Mouse (Mus musculus): ENCODE data around the gene Srgap2. TPM values are rescaled to one million over a fixed set of nuclear protein-coding genes. Genes with fewer than 3 reads are reported as not detected.

Srgap2 gene
- polyA plus RNA-seq, 1 experiment from 2014 or later = 19.5 TPM

DNA sequence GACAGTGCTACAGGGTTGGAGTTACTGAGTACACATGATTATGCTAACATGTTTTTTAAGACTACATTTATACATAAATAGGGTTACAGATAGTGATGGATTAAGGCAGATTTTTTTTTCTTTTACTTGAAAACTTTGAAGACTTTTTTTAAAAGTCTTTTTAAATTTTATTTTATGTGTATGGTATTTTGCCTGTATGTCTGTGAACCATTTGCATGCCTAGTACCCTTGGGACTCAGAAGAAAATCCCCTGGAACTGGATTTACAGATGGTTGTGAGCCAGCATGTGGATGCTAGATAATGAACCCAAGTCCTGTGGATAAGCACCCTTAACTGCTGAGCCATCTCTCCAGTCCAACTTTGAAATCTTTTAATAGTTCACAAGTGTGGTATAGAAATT lies 26.3 kb upstream of the Srgap2 start:
- ATAC-seq (ENCODE audit: insufficient number of reproducible peaks, low FRiP score, low TSS enrichment, low read depth) (no peak), DNase-seq (ENCODE audit: low spot score) (no peak)
- H3K4me3 ChIP-seq (ENCODE audit: low read depth, low read length) = no peak overlapping the region
- no peaks in the 10 kb centered on the region for H3K36me3 ChIP-seq (ENCODE audit: control insufficient read depth, insufficient read depth, low read length)
- no peak overlapping the region for H3K4me2 ChIP-seq (ENCODE audit: low read depth, severe bottlenecking)
- H3K9ac ChIP-seq (ENCODE audit: low read length) = no peak overlapping the region
- no peaks in the 10 kb centered on the region for H3K27me3 ChIP-seq (ENCODE audit: control insufficient read depth, insufficient read depth, low read length)
- no peak overlapping the region for H3K27ac ChIP-seq (replicated peaks; ENCODE audit: low read depth, low read length)
- H3K4me1 ChIP-seq (ENCODE audit: control insufficient read depth, insufficient read depth, low read length) = no peaks in the 10 kb centered on the region
- no peaks in the 10 kb centered on the region for H3K9me3 ChIP-seq (ENCODE audit: control insufficient read depth, low read length)

DNA sequence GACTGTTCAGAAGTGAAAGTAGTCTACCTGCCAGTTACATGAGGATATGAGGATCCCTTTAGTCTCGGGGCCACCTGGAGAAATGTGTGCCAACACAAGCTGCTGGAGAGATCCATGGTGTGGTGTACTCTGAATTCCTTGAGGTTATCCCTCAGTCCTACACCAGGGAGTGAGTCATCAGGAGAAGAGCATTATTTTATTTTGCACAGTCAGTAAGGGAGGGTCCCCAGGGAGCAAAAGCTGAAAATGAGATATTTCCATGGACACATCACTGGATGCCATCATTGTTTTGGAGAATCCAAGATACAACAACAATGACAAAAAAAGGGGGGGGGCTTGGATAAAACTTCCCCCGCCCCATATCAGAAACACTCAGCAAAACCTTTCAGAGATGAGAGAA lies 24.8 kb upstream of the Srgap2 start:
- DNase-seq (ENCODE audit: low spot score) (no peak), ATAC-seq (ENCODE audit: insufficient number of reproducible peaks, low FRiP score, low TSS enrichment, low read depth) (no peak)
- no peak overlapping the region for H3K4me3 ChIP-seq (ENCODE audit: low read depth, low read length)
- no peak overlapping the region for H3K4me2 ChIP-seq (ENCODE audit: low read depth, severe bottlenecking)
- no peaks in the 10 kb centered on the region for H3K27me3 ChIP-seq (ENCODE audit: control insufficient read depth, insufficient read depth, low read length)
- H3K4me1 ChIP-seq (ENCODE audit: control insufficient read depth, insufficient read depth, low read length) = no peaks in the 10 kb centered on the region
- 93% methylated on average over 2 of the region's 2 CpGs for WGBS
- H3K36me3 ChIP-seq (ENCODE audit: control insufficient read depth, insufficient read depth, low read length) = no peaks in the 10 kb centered on the region
- no peak overlapping the region for H3K27ac ChIP-seq (replicated peaks; ENCODE audit: low read depth, low read length)
- H3K9me3 ChIP-seq (ENCODE audit: control insufficient read depth, low read length) = no peaks in the 10 kb centered on the region
- H3K9ac ChIP-seq (ENCODE audit: low read length) = no peak overlapping the region

DNA sequence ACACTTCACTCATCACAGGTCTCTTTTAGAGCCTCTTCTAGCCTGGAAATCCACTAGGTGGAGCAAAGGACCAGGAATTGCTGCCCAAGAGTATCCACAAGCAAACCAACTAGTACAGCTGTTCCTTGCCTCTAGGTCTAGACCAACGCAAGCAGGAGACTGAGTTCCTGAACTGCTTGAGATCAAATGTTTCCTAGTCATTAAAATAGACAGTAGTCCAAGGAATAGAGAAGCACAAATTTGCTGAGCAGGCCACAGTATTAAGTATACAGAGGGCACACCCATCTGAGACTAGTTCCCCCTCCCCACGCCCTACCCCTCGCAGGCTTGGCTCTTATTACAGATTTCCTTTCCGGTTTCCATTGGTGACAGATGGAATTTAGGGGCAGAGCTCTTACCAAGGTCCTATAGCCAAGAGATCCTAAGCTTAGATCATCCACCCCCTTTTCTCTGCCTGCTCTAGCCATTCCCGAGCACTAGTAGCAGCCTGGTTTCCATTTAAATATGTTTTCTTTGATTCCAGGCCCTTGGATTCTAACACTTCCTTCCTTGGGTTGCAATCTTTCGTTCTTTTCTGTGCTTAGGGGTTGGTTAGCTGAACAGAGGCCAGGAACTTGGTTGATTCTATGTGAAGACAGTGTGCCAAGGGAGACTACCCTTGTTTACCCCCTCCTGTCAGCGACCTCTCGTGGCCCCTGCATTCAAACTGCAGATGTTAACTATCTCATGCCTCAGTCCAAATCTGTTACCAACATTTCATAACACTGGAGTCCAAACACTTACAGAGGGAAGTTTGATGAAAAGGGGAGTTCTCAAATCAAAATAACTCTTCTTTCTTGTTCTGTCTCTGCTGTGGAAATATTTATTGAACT lies 21.6 kb upstream of the Srgap2 start:
- no peak overlapping the region for H3K4me3 ChIP-seq (ENCODE audit: low read depth, low read length)
- no peaks in the 10 kb centered on the region for H3K36me3 ChIP-seq (ENCODE audit: control insufficient read depth, insufficient read depth, low read length)
- no peaks in the 10 kb centered on the region for H3K9me3 ChIP-seq (ENCODE audit: control insufficient read depth, low read length)
- H3K27me3 ChIP-seq (ENCODE audit: control insufficient read depth, insufficient read depth, low read length) = no peaks in the 10 kb centered on the region
- H3K4me1 ChIP-seq (ENCODE audit: control insufficient read depth, insufficient read depth, low read length) = no peaks in the 10 kb centered on the region
- no peak overlapping the region for H3K27ac ChIP-seq (replicated peaks; ENCODE audit: low read depth, low read length)
- H3K9ac ChIP-seq (ENCODE audit: low read length) = no peak overlapping the region
- no peak overlapping the region for H3K4me2 ChIP-seq (ENCODE audit: low read depth, severe bottlenecking)
- DNase-seq (ENCODE audit: low spot score) (peak; percentile 29), ATAC-seq (ENCODE audit: insufficient number of reproducible peaks, low FRiP score, low TSS enrichment, low read depth) (peak; percentile 35; the same call in 1 of the 2 replicates)
- 45% methylated on average over 8 of the region's 8 CpGs for WGBS

DNA sequence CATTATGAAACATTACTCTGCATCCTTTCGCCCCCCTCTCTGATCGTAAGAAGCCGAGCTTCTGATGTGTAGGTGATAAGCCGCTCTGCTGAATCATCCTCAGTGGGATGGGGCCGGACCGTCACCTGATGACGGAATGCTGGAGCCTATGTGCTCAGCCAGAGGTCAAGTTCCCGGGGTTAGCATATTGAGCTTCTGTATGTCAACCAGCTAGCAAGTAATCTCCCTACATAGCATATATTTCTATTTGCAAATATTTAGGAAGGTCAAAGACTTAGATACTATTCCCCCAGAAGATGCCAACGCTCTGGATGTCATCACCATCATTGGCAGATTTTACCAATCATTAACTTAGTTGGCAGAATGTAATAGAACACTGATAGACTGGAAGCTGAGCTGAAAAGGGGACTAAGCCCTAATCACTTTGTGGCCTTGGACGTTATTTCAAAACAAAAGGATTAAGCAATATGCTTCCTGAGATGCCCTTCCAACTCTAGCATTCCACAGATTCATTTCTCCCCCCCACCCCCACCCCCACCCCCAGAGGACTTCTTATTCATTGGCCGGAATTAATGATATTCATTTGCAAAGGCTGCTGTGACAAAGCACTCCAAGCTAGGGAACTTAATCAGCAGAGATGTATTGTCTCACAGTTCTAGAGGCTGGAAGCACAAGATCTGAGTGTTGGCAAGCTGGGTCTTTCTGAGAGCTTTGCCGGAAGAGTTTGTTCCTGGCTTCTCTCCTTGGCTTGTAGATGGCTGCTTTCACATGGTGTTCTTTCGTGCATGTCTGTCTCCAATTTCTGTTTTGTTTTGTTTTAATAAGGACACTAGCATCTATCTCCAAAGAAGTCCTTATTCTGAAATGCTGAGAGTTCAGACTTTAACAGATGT lies 19.9 kb upstream of the Srgap2 start:
- H3K36me3 ChIP-seq (ENCODE audit: control insufficient read depth, insufficient read depth, low read length) = no peaks in the 10 kb centered on the region
- H3K27me3 ChIP-seq (ENCODE audit: control insufficient read depth, insufficient read depth, low read length) = no peaks in the 10 kb centered on the region
- H3K4me3 ChIP-seq (ENCODE audit: low read depth, low read length) = no peak overlapping the region
- H3K27ac ChIP-seq (replicated peaks; ENCODE audit: low read depth, low read length) = no peak overlapping the region
- ATAC-seq (ENCODE audit: insufficient number of reproducible peaks, low FRiP score, low TSS enrichment, low read depth) = no peak
- no peaks in the 10 kb centered on the region for H3K4me1 ChIP-seq (ENCODE audit: control insufficient read depth, insufficient read depth, low read length)
- no peak overlapping the region for H3K4me2 ChIP-seq (ENCODE audit: low read depth, severe bottlenecking)
- H3K9ac ChIP-seq (ENCODE audit: low read length) = no peak overlapping the region
- H3K9me3 ChIP-seq (ENCODE audit: control insufficient read depth, low read length) = no peaks in the 10 kb centered on the region
- WGBS = 79% methylated on average over 13 of the region's 13 CpGs
- no peak for DNase-seq (ENCODE audit: low spot score)

DNA sequence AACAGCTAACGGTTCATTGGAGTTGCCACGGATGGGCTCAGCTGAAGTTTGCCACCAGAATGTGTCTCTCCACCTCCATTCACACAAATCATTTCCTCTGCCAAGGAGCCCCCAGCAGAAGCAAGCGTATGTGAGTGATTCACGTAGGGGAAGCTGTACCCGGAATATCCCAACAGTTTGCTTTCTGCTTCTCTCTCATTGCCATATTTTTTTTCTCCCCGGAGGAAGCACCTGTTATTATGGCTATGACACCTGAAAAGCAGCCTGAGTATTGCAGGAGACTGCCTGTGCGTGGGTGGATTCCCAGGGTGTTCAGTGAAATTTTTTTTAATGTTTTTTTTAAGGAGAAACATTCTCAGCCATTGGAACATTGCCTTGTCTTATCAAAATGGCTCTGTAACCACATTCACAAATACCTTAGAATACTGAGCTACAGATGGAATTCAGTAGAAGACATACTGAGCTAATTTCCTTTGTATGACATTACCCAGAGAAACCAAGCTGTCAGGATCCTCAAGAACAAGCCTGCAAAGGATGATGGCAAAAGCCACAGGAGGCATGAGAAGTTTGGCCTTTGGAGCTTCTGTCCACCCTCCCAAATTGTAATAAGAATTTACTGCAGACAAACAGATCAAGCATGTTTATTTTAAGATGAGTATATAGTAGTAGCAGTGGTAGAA lies 16.9 kb upstream of the Srgap2 start:
- no peak for ATAC-seq (ENCODE audit: insufficient number of reproducible peaks, low FRiP score, low TSS enrichment, low read depth)
- 86% methylated on average over 7 of the region's 7 CpGs for WGBS
- no peak overlapping the region for H3K9ac ChIP-seq (ENCODE audit: low read length)

DNA sequence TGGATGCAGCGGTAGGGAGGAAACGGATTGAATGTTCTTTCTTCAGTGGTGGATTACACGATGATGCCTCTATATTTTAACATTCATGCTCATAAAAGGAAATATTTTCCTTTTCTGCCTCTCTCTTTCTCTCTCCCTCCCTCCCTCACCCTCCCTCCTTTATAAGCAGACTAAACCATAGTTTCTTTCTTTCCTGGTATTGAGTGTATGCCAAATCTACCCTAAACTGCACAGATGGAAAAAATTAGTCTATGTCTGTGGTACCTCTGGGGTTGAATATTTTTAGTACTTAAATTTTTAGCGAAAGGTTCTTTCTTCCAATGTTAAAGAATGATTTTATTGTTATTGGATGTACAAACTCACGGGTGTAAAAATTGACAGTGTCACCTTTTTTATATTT lies 14.8 kb upstream of the Srgap2 start:
- DNase-seq (ENCODE audit: low spot score) = no peak
- 88% methylated on average over 5 of the region's 5 CpGs for WGBS
- ATAC-seq (ENCODE audit: insufficient number of reproducible peaks, low FRiP score, low TSS enrichment, low read depth) = no peak
- no peak overlapping the region for H3K4me3 ChIP-seq (ENCODE audit: low read depth, low read length)
- H3K27ac ChIP-seq (replicated peaks; ENCODE audit: low read depth, low read length) = no peak overlapping the region
- no peaks in the 10 kb centered on the region for H3K27me3 ChIP-seq (ENCODE audit: control insufficient read depth, insufficient read depth, low read length)
- H3K36me3 ChIP-seq (ENCODE audit: control insufficient read depth, insufficient read depth, low read length) = peaks cover 4% of the 10 kb centered on the region; the same call in 1 of the 2 replicates
- no peaks in the 10 kb centered on the region for H3K4me1 ChIP-seq (ENCODE audit: control insufficient read depth, insufficient read depth, low read length)
- H3K9me3 ChIP-seq (ENCODE audit: control insufficient read depth, low read length) = no peaks in the 10 kb centered on the region
- H3K4me2 ChIP-seq (ENCODE audit: low read depth, severe bottlenecking) = no peak overlapping the region
- no peak overlapping the region for H3K9ac ChIP-seq (ENCODE audit: low read length)

More for the DNA sequence above, 16.9 kb upstream of the Srgap2 start:
- Histone ChIP-seq H3K4me1 (ENCODE audit: control insufficient read depth, insufficient read depth, low read length) (no peaks in the 10 kb centered on the region), H3K4me2 (ENCODE audit: low read depth, severe bottlenecking) (no peak overlapping the region), H3K36me3 (ENCODE audit: control insufficient read depth, insufficient read depth, low read length) (peaks cover 4% of the 10 kb centered on the region; the same call in 1 of the 2 replicates), H3K27me3 (ENCODE audit: control insufficient read depth, insufficient read depth, low read length) (no peaks in the 10 kb centered on the region), H3K4me3 (ENCODE audit: low read depth, low read length) (no peak overlapping the region), H3K9me3 (ENCODE audit: control insufficient read depth, low read length) (no peaks in the 10 kb centered on the region), H3K27ac (replicated peaks; ENCODE audit: low read depth, low read length) (no peak overlapping the region)
- DNase-seq (ENCODE audit: low spot score) = no peak

DNA sequence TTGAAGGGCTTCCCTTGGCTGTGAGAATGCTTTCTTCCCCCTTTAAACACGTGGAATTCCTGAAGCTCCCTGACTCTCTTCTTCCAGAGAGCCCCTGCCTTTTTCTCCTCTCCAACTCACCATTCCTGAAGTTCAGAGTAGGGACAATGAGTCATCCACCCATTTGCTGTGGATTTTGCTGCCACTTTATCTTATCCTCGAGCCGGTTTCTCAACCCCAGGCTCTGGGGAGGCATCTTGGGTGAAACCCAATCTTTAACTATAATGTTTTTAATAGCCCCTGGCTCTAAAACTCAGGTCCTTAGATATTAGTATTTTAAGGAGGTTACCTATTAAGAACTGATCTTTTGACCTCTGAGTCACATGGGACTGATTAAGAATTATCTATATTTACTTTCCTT lies 14.3 kb upstream of the Srgap2 start:
- ATAC-seq (ENCODE audit: insufficient number of reproducible peaks, low FRiP score, low TSS enrichment, low read depth) (no peak), DNase-seq (ENCODE audit: low spot score) (no peak)
- WGBS = 66% methylated on average over 3 of the region's 3 CpGs

DNA sequence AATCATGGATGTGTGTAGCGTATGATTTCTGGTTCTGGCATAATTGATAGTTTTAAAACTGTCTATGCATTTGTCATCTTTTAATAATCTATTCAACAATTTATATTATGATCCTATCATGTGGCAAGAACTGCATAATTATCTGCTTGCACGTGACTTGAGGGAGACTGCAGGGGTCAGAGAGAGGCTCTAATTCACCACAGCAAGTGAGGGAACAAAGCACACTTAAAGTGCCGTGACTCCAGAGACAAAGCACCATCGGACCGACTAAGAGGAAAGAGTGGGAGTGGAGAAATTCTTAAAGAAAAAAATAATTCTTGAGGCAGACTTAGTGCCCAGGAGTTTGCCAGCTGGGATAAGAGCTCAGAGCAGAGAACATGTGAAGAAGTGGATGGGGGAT lies 13.6 kb upstream of the Srgap2 start:
- Histone ChIP-seq H3K36me3 (ENCODE audit: control insufficient read depth, insufficient read depth, low read length) (peaks cover 4% of the 10 kb centered on the region; the same call in 1 of the 2 replicates), H3K4me3 (ENCODE audit: low read depth, low read length) (no peak overlapping the region), H3K9me3 (ENCODE audit: control insufficient read depth, low read length) (no peaks in the 10 kb centered on the region), H3K4me2 (ENCODE audit: low read depth, severe bottlenecking) (no peak overlapping the region), H3K27me3 (ENCODE audit: control insufficient read depth, insufficient read depth, low read length) (no peaks in the 10 kb centered on the region), H3K27ac (replicated peaks; ENCODE audit: low read depth, low read length) (no peak overlapping the region), H3K4me1 (ENCODE audit: control insufficient read depth, insufficient read depth, low read length) (no peaks in the 10 kb centered on the region), H3K9ac (ENCODE audit: low read length) (no peak overlapping the region)
- ATAC-seq (ENCODE audit: insufficient number of reproducible peaks, low FRiP score, low TSS enrichment, low read depth) (no peak), DNase-seq (ENCODE audit: low spot score) (no peak)
- 81% methylated on average over 5 of the region's 5 CpGs for WGBS

More for the DNA sequence above, 14.3 kb upstream of the Srgap2 start:
- Histone ChIP-seq H3K27me3 (ENCODE audit: control insufficient read depth, insufficient read depth, low read length) (no peaks in the 10 kb centered on the region), H3K9ac (ENCODE audit: low read length) (no peak overlapping the region), H3K4me3 (ENCODE audit: low read depth, low read length) (no peak overlapping the region), H3K27ac (replicated peaks; ENCODE audit: low read depth, low read length) (no peak overlapping the region), H3K36me3 (ENCODE audit: control insufficient read depth, insufficient read depth, low read length) (peaks cover 4% of the 10 kb centered on the region; the same call in 1 of the 2 replicates), H3K4me1 (ENCODE audit: control insufficient read depth, insufficient read depth, low read length) (no peaks in the 10 kb centered on the region), H3K4me2 (ENCODE audit: low read depth, severe bottlenecking) (no peak overlapping the region), H3K9me3 (ENCODE audit: control insufficient read depth, low read length) (no peaks in the 10 kb centered on the region)
